Comparison of ENCODE assay signal across 16 mouse cellular contexts in the genomic region with DNA sequence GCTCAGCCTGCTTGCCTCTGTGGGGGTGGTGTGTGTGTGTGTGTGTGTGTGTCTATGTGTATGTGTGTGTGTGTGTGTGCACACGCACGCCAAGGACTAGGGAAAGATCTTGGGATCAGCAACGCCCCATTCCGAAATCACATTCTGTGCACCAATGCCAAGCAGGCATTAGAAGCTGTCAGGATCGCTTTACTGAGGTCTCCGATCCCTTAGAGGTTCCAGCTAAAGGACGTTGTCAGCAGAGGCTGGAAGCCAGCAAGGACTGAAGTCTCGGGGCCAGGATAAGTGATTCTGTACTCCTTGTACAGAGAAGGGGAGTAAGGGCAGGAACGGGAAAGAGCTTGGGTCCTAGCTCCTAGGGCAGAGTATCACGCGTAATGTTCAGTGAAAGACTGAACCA. TPM values are rescaled to one million over a fixed set of nuclear protein-coding genes. Genes with fewer than 3 reads are reported as not detected.
"Had no signal": no experiment of that assay in that cellular context is flagged by ENCODE, and none has a peak within 500 bp of the region (broad histone marks: within the 10 kb centered on the region; RNA-seq: fewer than 3 reads in every experiment).

No protein-coding gene starts in this region.

- H3K27me3 ChIP-seq: kidney, embryonic 15.5 days; liver, embryonic 15.5 days; neural tube, embryonic 15.5 days had no signal

- H3K9me3 ChIP-seq: kidney, embryonic 15.5 days; limb, embryonic 10.5 days; liver, embryonic 15.5 days; midbrain, embryonic 10.5 days; neural tube, embryonic 15.5 days had no signal

- H3K4me3 ChIP-seq: kidney, embryonic 15.5 days; limb, embryonic 10.5 days; liver, embryonic 15.5 days; midbrain, embryonic 10.5 days; myocyte; neural tube, embryonic 15.5 days had no signal

- H3K4me2 ChIP-seq: kidney, embryonic 15.5 days; liver, embryonic 11.5 days; liver, embryonic 15.5 days; neural tube, embryonic 15.5 days had no signal

- H3K9ac ChIP-seq: kidney, embryonic 15.5 days; liver, embryonic 15.5 days; neural tube, embryonic 15.5 days had no signal

- DNase-seq: kidney, adult 2 months; kidney, postnatal 4 days; lung, adult 2 months; lung, postnatal 10 days; lung, postnatal 4 days; midbrain, embryonic 14.5 days; right cerebral cortex, adult 18-20 months; right cerebral cortex, postnatal 25 days; thymus, postnatal 4 days had no signal

- H3K27ac ChIP-seq: kidney, embryonic 15.5 days; limb, embryonic 10.5 days; liver, embryonic 15.5 days; midbrain, embryonic 10.5 days; neural tube, embryonic 15.5 days had no signal

RNA-seq across cellular contexts. Expression of gene 2010109A12Rik, which starts 51.9 kb away (rescaled TPM):
- polyA plus RNA-seq: lung, adult 2 months; myocyte had no signal
